Mouse (Mus musculus) bone marrow macrophage, adult 2 months (primary cell): ENCODE data around the gene Adra2b.

Experiments used
- CTCF ChIP-seq: IDR thresholded peaks from 2 replicates; pipeline ENCODE4 v1.5.1; 2012; ENCODE audit warnings: low read depth, mild to moderate bottlenecking, low read length, moderate library complexity
- POLR2A ChIP-seq: IDR thresholded peaks from 2 replicates; pipeline ENCODE4 v1.6.1; 2012; ENCODE audit warnings: mild to moderate bottlenecking, low read depth, low read length, borderline replicate concordance

- no peak for TF ChIP-seq CTCF
- no peak for TF ChIP-seq POLR2A
Measured at GRCm38 (mm10) chr2:127337531-127337930, 25.5 kb upstream of the Adra2b start.
